Mouse (Mus musculus) forebrain, embryonic 16.5 days (tissue): ENCODE results near the gene Tgfbr1. TPM values are rescaled to one million over a fixed set of nuclear protein-coding genes. Genes with fewer than 3 reads are reported as not detected.

Experiments used
- ATAC-seq: fragments of 200-750 bp; cut with Nextera tagmentation; 2 replicates; pipeline ENCODE4 v1.8.0; 2017; ENCODE audit warnings: mild to moderate bottlenecking, moderate library complexity
- H3K27ac ChIP-seq: fragments of 300-500 bp; sonication (generic); 2 replicates; pipeline ENCODE4 v1.5.1; 2014; ENCODE audit warnings: low read length, control low read depth
- H3K27me3 ChIP-seq: fragments of 300-500 bp; sonication (generic); replicated peaks from 2 replicates; pipeline ENCODE4 v1.6.1; 2014; ENCODE audit warnings: low read length; ENCODE audit not compliant: control insufficient read depth, insufficient read depth
- H3K36me3 ChIP-seq: fragments of 300-500 bp; sonication (generic); 2 replicates; pipeline ENCODE4 v1.6.1; 2014; ENCODE audit not compliant: control insufficient read depth, insufficient read depth
- H3K4me1 ChIP-seq: fragments of 300-500 bp; sonication (generic); replicated peaks from 2 replicates; pipeline ENCODE4 v1.6.1; 2014; ENCODE audit warnings: low read length; ENCODE audit not compliant: control insufficient read depth, insufficient read depth
- H3K4me2 ChIP-seq: fragments of 300-500 bp; sonication (generic); 2 replicates; pipeline ENCODE4 v1.6.1; 2014; ENCODE audit warnings: mild to moderate bottlenecking, low read length, control low read depth
- H3K4me3 ChIP-seq: fragments of 300-500 bp; sonication (generic); replicated peaks from 2 replicates; pipeline ENCODE4 v1.5.1; 2014; ENCODE audit warnings: mild to moderate bottlenecking, low read length, control low read depth
- H3K9ac ChIP-seq: fragments of 300-500 bp; sonication (generic); replicated peaks from 2 replicates; pipeline ENCODE4 v1.6.1; 2014; ENCODE audit warnings: low read depth, low read length, control low read depth
- H3K9me3 ChIP-seq: fragments of 300-500 bp; sonication (generic); 2 replicates; pipeline ENCODE4 v1.6.1; 2016; ENCODE audit warnings: low read length; ENCODE audit not compliant: control insufficient read depth
- WGBS: fragments of 180-500 bp; shearing (Covaris S2); extraction: QIAGEN DNeasy Blood & Tissue Kit; methylation state at CpG from one replicate; pipeline ENCODE4 v1.1.7; 2014; 5-methylcytosine and 5-hydroxymethylcytosine counted together
- polyA plus RNA-seq: library from polyadenylated mRNA; unstranded; fragments of >200 nt; fragmentation: Nextera tagmentation; extraction: Ambion mirVana; gene quantifications from 2 replicates; pipeline ENCODE4 v1.2.1, GENCODE M21; 2015

Gene Tgfbr1
- polyA plus RNA-seq, 1 experiment from 2014 or later: 46.5 TPM

- no peaks in the 10 kb centered on the region for H3K27me3 ChIP-seq
- H3K9ac ChIP-seq: no peak overlapping the region
- H3K9me3 ChIP-seq: no peaks in the 10 kb centered on the region
- ATAC-seq: no peak
- no peaks in the 10 kb centered on the region for H3K36me3 ChIP-seq
- peaks cover 3% of the 10 kb centered on the region for H3K4me1 ChIP-seq
- H3K4me3 ChIP-seq: no peak overlapping the region
- WGBS: 82% methylated on average over 6 of the region's 6 CpGs
- no peak overlapping the region for H3K27ac ChIP-seq
- no peak overlapping the region for H3K4me2 ChIP-seq
Observed at GRCm38 (mm10) chr4:47316432-47316831, 36.6 kb upstream of the Tgfbr1 start.

DNA sequence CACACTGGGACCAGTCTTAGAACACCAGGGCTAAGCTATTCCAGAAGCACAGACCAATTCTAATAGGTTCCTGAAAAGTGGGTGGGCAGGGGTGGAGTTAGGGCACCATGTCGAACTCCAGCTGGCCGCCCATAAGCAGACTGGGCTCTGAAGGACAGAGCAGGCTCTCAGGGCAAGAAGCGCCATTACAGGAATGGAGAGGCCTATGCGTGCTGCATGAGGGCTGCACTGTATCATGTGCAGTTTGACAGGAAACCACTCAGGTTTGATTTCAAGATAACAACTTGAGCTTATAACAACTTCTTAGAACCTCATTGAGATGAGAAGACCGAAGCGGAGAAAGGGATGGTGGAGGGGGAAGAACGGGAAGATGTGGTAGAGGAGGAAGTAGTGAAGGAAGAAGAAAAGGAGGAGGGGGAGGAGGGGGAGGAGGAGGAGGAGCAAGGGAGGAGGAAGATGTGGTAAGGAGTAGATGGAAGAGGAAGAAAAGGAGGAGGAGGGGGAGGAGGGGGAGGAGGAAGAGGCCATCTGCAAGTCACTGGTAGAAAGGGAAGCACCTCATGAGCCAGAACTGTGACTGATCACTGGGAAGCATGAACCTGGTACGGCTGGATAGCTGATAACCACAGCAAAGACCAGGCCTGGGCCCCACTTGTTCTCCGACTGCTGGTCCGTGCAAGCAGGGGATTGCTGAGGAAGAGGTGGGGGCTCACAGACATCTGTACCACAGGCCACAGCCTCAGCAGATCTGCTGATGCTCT is 33.3 kb upstream of the Tgfbr1 start:
- ATAC-seq: no peak

GRCm38 (mm10) chr4:47322315-47322714 is 30.7 kb upstream of the Tgfbr1 start:
- 78% methylated on average over 3 of the region's 3 CpGs for WGBS
- no peak overlapping the region for H3K9ac ChIP-seq

More for the DNA sequence above, 33.3 kb upstream of the Tgfbr1 start:
- Histone ChIP-seq H3K36me3 (no peaks in the 10 kb centered on the region), H3K27ac (no peak overlapping the region), H3K4me3 (no peak overlapping the region), H3K9me3 (no peaks in the 10 kb centered on the region), H3K4me2 (no peak overlapping the region), H3K9ac (no peak overlapping the region), H3K27me3 (no peaks in the 10 kb centered on the region), H3K4me1 (no peaks in the 10 kb centered on the region)
- 93% methylated on average over 10 of the region's 10 CpGs for WGBS

GRCm38 (mm10) chr4:47324206-47324605 is 28.8 kb upstream of the Tgfbr1 start:
- no peak for ATAC-seq
- H3K4me1 ChIP-seq: no peaks in the 10 kb centered on the region
- H3K9me3 ChIP-seq: no peaks in the 10 kb centered on the region
- no peak overlapping the region for H3K27ac ChIP-seq
- no peaks in the 10 kb centered on the region for H3K36me3 ChIP-seq
- no peaks in the 10 kb centered on the region for H3K27me3 ChIP-seq
- no peak overlapping the region for H3K4me2 ChIP-seq
- no peak overlapping the region for H3K9ac ChIP-seq
- no peak overlapping the region for H3K4me3 ChIP-seq
- WGBS: 77% methylated on average over 1 of the region's 1 CpGs

More at GRCm38 (mm10) chr4:47322315-47322714, 30.7 kb upstream of the Tgfbr1 start:
- Histone ChIP-seq H3K9me3 (no peaks in the 10 kb centered on the region), H3K36me3 (no peaks in the 10 kb centered on the region), H3K4me1 (no peaks in the 10 kb centered on the region), H3K27ac (no peak overlapping the region), H3K4me3 (no peak overlapping the region), H3K27me3 (no peaks in the 10 kb centered on the region), H3K4me2 (no peak overlapping the region)
- no peak for ATAC-seq

DNA sequence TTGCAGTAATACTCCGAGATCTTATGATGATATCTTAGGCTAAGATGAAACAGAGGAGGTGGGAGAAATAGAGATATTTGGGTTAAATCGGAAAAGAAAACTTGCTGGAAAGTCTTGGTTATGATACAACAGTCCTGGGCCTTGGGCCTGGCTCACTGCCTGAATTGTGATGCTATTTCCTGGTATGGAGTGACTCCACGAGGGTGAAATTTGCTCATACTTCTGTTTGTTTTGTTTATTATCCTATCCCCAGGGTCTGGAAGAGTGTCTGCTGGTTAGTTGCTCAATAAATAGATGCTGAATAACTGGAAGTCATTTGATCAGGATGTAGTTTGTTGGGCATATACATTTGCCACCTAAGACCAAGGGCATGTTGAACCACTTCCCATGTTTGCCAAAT is 25.2 kb upstream of the Tgfbr1 start:
- Histone ChIP-seq H3K4me1 (no peaks in the 10 kb centered on the region), H3K36me3 (no peaks in the 10 kb centered on the region), H3K9me3 (no peaks in the 10 kb centered on the region), H3K4me3 (no peak overlapping the region), H3K27ac (no peak overlapping the region), H3K4me2 (no peak overlapping the region), H3K27me3 (no peaks in the 10 kb centered on the region), H3K9ac (no peak overlapping the region)
- ATAC-seq: no peak
- WGBS: 81% methylated on average over 3 of the region's 3 CpGs

- ATAC-seq: no peak
- no peak overlapping the region for H3K9ac ChIP-seq
- no peak overlapping the region for H3K4me2 ChIP-seq
- no peak overlapping the region for H3K27ac ChIP-seq
- no peaks in the 10 kb centered on the region for H3K9me3 ChIP-seq
- H3K4me1 ChIP-seq: no peaks in the 10 kb centered on the region
- H3K27me3 ChIP-seq: no peaks in the 10 kb centered on the region
- no peaks in the 10 kb centered on the region for H3K36me3 ChIP-seq
- WGBS: 10% methylated on average over 1 of the region's 1 CpGs
- no peak overlapping the region for H3K4me3 ChIP-seq
Observed at GRCm38 (mm10) chr4:47329285-47329684, 23.7 kb upstream of the Tgfbr1 start.

DNA sequence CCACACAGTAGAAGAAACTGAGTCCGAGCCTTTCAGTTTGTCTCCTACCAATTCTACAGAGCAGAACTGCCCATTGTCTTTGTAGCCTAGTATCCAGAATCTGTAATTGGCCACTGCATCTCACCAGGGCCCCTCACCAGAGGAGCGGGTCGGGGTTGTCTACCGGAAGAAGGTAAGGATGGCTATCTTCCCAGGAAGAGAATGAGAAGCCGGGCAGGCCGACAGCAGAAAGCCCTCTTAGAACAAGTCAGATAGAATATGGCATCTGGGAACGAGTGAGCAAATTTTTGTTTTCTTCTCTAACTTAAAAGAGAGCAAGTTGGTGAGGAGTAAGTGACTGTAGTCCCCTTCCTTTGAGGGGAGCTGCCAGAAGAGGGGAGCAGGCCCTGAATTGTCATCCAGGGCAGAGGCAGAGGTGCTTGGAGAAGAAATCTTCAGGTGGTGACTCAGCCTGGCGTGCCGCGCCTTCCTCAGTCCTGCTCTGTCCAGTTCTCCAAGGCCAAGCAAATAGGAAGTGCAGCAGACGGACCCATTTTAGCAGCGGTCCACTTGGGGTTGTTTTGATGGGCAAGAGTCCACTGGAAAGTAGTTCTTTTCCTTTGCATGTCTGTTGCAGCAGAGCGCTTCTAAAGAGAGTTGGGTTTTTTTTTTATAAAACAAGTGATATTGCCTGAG is 22.5 kb upstream of the Tgfbr1 start:
- Histone ChIP-seq H3K9me3 (no peaks in the 10 kb centered on the region), H3K36me3 (no peaks in the 10 kb centered on the region), H3K27me3 (no peaks in the 10 kb centered on the region), H3K9ac (no peak overlapping the region), H3K4me2 (no peak overlapping the region), H3K27ac (no peak overlapping the region), H3K4me3 (no peak overlapping the region), H3K4me1 (no peaks in the 10 kb centered on the region)
- ATAC-seq: no peak
- 95% methylated on average over 13 of the region's 13 CpGs for WGBS

DNA sequence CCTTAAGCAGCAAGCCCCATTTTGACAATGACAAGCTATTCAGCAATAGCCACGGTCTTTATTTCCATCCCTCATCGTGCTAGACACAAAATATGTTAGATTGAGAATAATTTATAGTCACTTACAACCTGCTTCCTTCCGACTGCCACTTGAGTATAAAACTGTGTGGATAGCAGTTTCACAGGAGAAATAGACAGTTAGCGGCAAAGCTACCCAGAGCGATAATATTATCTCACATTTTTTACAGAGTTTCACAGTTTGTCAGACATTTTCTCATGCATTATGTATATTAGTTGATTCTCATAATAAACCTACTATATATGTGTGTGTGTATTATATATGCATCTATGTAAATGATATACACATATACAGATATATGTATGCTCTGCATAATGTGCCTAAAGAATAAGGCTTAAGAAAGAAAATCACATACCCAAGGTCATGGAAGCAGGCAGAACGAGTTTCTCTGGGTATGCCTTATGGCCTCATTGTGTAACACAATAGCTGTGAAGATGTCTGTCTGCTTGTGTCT is 20.1 kb upstream of the Tgfbr1 start:
- no peaks in the 10 kb centered on the region for H3K4me1 ChIP-seq
- no peaks in the 10 kb centered on the region for H3K36me3 ChIP-seq
- peak overlapping the region; percentile 65 for H3K27ac ChIP-seq
- ATAC-seq: peak; percentile 81
- no peak overlapping the region for H3K4me2 ChIP-seq
- H3K4me3 ChIP-seq: no peak overlapping the region
- H3K27me3 ChIP-seq: no peaks in the 10 kb centered on the region
- WGBS: 75% methylated on average over 6 of the region's 6 CpGs
- no peak overlapping the region for H3K9ac ChIP-seq
- H3K9me3 ChIP-seq: no peaks in the 10 kb centered on the region

DNA sequence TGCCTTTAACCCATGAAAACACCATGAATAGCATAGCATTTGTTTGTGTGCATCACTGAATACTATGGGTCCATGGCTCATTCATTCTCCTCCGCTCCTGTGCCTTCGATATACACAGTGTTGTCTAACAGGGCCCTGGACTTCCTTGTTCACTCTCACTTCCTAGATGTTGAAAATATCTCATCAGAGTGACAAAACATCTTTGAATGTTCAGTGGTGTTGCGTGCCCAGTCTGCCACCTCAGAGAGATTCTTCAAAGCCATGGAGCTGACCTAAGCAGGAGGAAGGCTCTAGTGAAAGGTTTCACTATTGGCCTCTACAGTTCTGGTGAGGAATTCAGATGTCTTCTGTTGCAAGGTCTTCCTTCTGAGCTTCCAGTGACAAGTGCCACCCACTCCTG is 19.5 kb upstream of the Tgfbr1 start:
- no peak overlapping the region for H3K9ac ChIP-seq
- peak overlapping the region; percentile 10; the same call in 1 of the 2 replicates for H3K27ac ChIP-seq
- no peak for ATAC-seq
- H3K4me2 ChIP-seq: no peak overlapping the region
- H3K4me3 ChIP-seq: no peak overlapping the region
- 94% methylated on average over 3 of the region's 3 CpGs for WGBS
- H3K27me3 ChIP-seq: no peaks in the 10 kb centered on the region
- H3K4me1 ChIP-seq: no peaks in the 10 kb centered on the region
- H3K9me3 ChIP-seq: no peaks in the 10 kb centered on the region
- no peaks in the 10 kb centered on the region for H3K36me3 ChIP-seq
